Mouse (Mus musculus): Measurements from ENCODE around the gene Snrnp35. TPM values are rescaled to one million over a fixed set of nuclear protein-coding genes. Genes with fewer than 3 reads are reported as not detected.

Snrnp35 gene
- polyA plus RNA-seq, 1 experiment from 2014 or later: 18.3 TPM

- ATAC-seq: no peak
- Histone ChIP-seq H3K4me3 (peak overlapping the region; percentile 66; the same call in 1 of the 2 replicates), H3K36me3 (no peaks in the 10 kb centered on the region), H3K9ac (no peak overlapping the region), H3K27me3 (replicated peaks) (peaks cover 58% of the 10 kb centered on the region), H3K9me3 (replicated peaks) (no peaks in the 10 kb centered on the region), H3K4me1 (peaks cover 45% of the 10 kb centered on the region), H3K4me2 (peak overlapping the region; percentile 90), H3K27ac (no peak overlapping the region)
- 20% methylated on average over 8 of the region's 8 CpGs for WGBS (ENCODE audit: insufficient replicate concordance)
Measured at GRCm38 (mm10) chr5:124529697-124530096, 46.8 kb downstream of the Snrnp35 start.

GRCm38 (mm10) chr5:124530655-124531582, 48.0 kb downstream of the Snrnp35 start, which contains the start of gene Rilpl1:
Gene Rilpl1 (minus strand): TSS chr5:124531391.
- peak within 1 kb of the TSS; percentile 52 for H3K27ac ChIP-seq
- H3K9ac ChIP-seq: peak within 1 kb of the TSS; percentile 65
- ATAC-seq: peak; percentile 55
- 1% methylated on average over 89 of the region's 96 CpGs for WGBS (ENCODE audit: insufficient replicate concordance)
- H3K4me2 ChIP-seq: peak within 1 kb of the TSS; percentile 90
- no peaks in the 10 kb centered on the region for H3K9me3 ChIP-seq (replicated peaks)
- peak within 1 kb of the TSS; percentile 66 for H3K4me3 ChIP-seq
- H3K4me1 ChIP-seq: peaks cover 54% of the 10 kb centered on the region
- H3K27me3 ChIP-seq (replicated peaks): peaks cover 58% of the 10 kb centered on the region
- no peaks in the 10 kb centered on the region for H3K36me3 ChIP-seq

GRCm38 (mm10) chr5:124531583-124531930, 48.6 kb downstream of the Snrnp35 start:
- H3K9ac ChIP-seq: peak overlapping the region; percentile 65
- ATAC-seq: no peak; the same call in 1 of the 2 replicates
- 17% methylated on average over 14 of the region's 14 CpGs for WGBS (ENCODE audit: insufficient replicate concordance)

GRCm38 (mm10) chr5:124532451-124532850, 49.5 kb downstream of the Snrnp35 start:
- ATAC-seq: 0 out of 2 replicates have a peak, but pooled peaks have one; percentile 27
- Histone ChIP-seq H3K4me1 (peaks cover 62% of the 10 kb centered on the region), H3K9me3 (replicated peaks) (no peaks in the 10 kb centered on the region), H3K9ac (no peak overlapping the region), H3K4me3 (no peak overlapping the region), H3K4me2 (no peak overlapping the region), H3K27me3 (replicated peaks) (peaks cover 66% of the 10 kb centered on the region), H3K36me3 (no peaks in the 10 kb centered on the region), H3K27ac (0 out of 2 replicates have a peak overlapping the region, but pooled peaks have one; percentile 37)
- 17% methylated on average over 7 of the region's 7 CpGs for WGBS (ENCODE audit: insufficient replicate concordance)

More at GRCm38 (mm10) chr5:124531583-124531930, 48.6 kb downstream of the Snrnp35 start:
- Histone ChIP-seq H3K9me3 (replicated peaks) (no peaks in the 10 kb centered on the region), H3K4me3 (peak overlapping the region; percentile 66), H3K4me2 (peak overlapping the region; percentile 90), H3K27ac (peak overlapping the region; percentile 52), H3K27me3 (replicated peaks) (peaks cover 60% of the 10 kb centered on the region), H3K36me3 (no peaks in the 10 kb centered on the region), H3K4me1 (peaks cover 55% of the 10 kb centered on the region)

GRCm38 (mm10) chr5:124535016-124535415, 52.1 kb downstream of the Snrnp35 start:
- no peaks in the 10 kb centered on the region for H3K36me3 ChIP-seq
- peaks cover 47% of the 10 kb centered on the region for H3K4me1 ChIP-seq
- H3K4me3 ChIP-seq: no peak overlapping the region
- no peak overlapping the region for H3K4me2 ChIP-seq
- H3K27ac ChIP-seq: no peak overlapping the region
- no peaks in the 10 kb centered on the region for H3K9me3 ChIP-seq (replicated peaks)
- no peak overlapping the region for H3K9ac ChIP-seq
- 40% methylated on average over 5 of the region's 5 CpGs for WGBS (ENCODE audit: insufficient replicate concordance)
- ATAC-seq: no peak; the same call in 1 of the 2 replicates
- H3K27me3 ChIP-seq (replicated peaks): peaks cover 45% of the 10 kb centered on the region

- Histone ChIP-seq H3K4me3 (peak overlapping the region; percentile 8; the same call in 1 of the 2 replicates), H3K4me2 (peak overlapping the region; percentile 47), H3K9me3 (replicated peaks) (no peaks in the 10 kb centered on the region), H3K27me3 (replicated peaks) (peaks cover 27% of the 10 kb centered on the region), H3K27ac (no peak overlapping the region), H3K9ac (peak overlapping the region; percentile 48; the same call in 1 of the 2 replicates), H3K36me3 (no peaks in the 10 kb centered on the region), H3K4me1 (peaks cover 32% of the 10 kb centered on the region)
- ATAC-seq: no peak
- WGBS (ENCODE audit: insufficient replicate concordance): 8% methylated on average over 17 of the region's 17 CpGs
Measured at GRCm38 (mm10) chr5:124536776-124537175, 53.8 kb downstream of the Snrnp35 start.

GRCm38 (mm10) chr5:124538813-124539792, 56.2 kb downstream of the Snrnp35 start:
- H3K9ac ChIP-seq: no peak overlapping the region
- H3K27ac ChIP-seq: peak overlapping the region; percentile 30; the same call in 1 of the 2 replicates
- peaks cover 19% of the 10 kb centered on the region for H3K36me3 ChIP-seq
- no peak overlapping the region for H3K4me3 ChIP-seq
- no peaks in the 10 kb centered on the region for H3K9me3 ChIP-seq (replicated peaks)
- 70% methylated on average over 16 of the region's 16 CpGs for WGBS (ENCODE audit: insufficient replicate concordance)
- H3K4me1 ChIP-seq: peaks cover 35% of the 10 kb centered on the region
- no peak overlapping the region for H3K4me2 ChIP-seq
- H3K27me3 ChIP-seq (replicated peaks): 0 out of 2 replicates have a peak, but pooled peaks cover 8% of the 10 kb centered on the region
- ATAC-seq: no peak

- Histone ChIP-seq H3K4me2 (peak overlapping the region; percentile 63), H3K9ac (peak overlapping the region; percentile 96; the same call in 1 of the 2 replicates), H3K36me3 (peaks cover 27% of the 10 kb centered on the region), H3K4me3 (peak overlapping the region; percentile 83), H3K4me1 (peaks cover 33% of the 10 kb centered on the region), H3K9me3 (replicated peaks) (no peaks in the 10 kb centered on the region), H3K27me3 (replicated peaks) (0 out of 2 replicates have a peak, but pooled peaks cover 8% of the 10 kb centered on the region), H3K27ac (peak overlapping the region; percentile 77)
- 69% methylated on average over 4 of the region's 4 CpGs for WGBS (ENCODE audit: insufficient replicate concordance)
- no peak for ATAC-seq
Measured at GRCm38 (mm10) chr5:124539905-124540304, 57.0 kb downstream of the Snrnp35 start.

- peak within 1 kb of the TSS; percentile 90 for H3K27ac ChIP-seq
- H3K9ac ChIP-seq: peak within 1 kb of the TSS; percentile 96
- H3K27me3 ChIP-seq (replicated peaks): 0 out of 2 replicates have a peak, but pooled peaks cover 8% of the 10 kb centered on the region
- peak within 1 kb of the TSS; percentile 84 for H3K4me2 ChIP-seq
- H3K4me1 ChIP-seq: peaks cover 29% of the 10 kb centered on the region
- 1% methylated on average over 29 of the region's 35 CpGs for WGBS (ENCODE audit: insufficient replicate concordance)
- H3K4me3 ChIP-seq: peak within 1 kb of the TSS; percentile 83
- ATAC-seq: peak; percentile 93
- H3K36me3 ChIP-seq: peaks cover 32% of the 10 kb centered on the region
- H3K9me3 ChIP-seq (replicated peaks): no peaks in the 10 kb centered on the region
Measured at GRCm38 (mm10) chr5:124540383-124540786, 57.5 kb downstream of the Snrnp35 start, which contains the start of gene Tmed2. Gene Tmed2 (plus strand): TSS chr5:124540695.

Data from liver, embryonic 12.5 days (tissue).